Mouse (Mus musculus): ENCODE measurements around the gene Exoc3l4.

The Exoc3l4 gene

DNA sequence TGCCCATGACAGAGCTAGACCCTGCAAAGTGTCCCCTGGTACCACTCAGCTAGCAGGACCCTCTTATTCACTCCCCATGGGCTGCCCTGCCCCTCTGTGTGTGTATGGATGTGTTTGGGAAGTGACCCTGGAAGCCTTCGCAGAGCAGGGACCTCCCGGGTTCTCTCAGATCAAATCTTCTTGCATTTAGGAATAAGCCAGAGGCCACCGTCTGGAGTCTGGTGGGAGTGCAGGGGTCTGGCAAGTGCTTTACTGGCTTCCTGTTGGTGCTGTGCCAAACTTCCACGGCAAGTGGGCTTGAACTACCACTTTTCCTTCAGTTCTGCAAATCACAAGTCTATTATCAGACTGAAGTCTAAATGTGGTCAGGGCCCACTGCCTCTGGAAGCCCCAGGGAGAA, 37.2 kb downstream of the Exoc3l4 start:
- DNase-seq, result no peak

DNA sequence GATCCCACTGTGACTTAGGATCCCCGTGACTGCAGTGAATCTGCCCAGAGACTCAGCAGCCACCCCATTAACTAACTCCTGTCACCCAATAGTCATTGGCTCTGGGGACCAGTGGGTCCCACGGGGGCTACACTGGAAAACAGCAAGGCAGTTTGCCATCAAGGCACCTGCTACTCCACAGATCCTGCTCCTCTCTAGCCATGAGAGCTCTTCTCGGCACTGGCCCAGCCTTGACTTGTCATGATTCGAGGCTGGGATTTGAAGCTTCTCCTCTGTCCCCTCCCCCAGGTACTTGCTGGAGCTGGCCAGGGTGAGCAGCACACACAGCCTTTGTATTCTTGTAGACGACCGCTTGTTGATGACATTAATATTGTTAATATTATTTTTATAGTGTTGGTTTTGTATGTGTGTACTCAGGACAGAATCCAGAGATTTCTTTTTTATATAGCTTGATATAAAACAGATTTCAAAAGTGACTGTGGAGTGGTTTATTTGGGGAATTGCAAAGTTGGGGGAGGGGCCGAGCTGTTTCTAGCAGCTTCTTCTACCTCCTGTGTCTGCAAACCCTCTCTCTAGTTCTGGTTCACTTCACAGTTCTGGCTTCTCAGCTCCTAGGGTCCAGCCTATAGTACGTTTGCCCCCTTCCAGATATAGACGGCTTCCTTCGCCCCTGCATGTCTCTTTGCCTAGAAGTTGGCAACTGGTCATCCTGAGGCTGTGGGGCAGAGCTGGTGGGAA, 37.9 kb downstream of the Exoc3l4 start:
- no peak for DNase-seq

DNA sequence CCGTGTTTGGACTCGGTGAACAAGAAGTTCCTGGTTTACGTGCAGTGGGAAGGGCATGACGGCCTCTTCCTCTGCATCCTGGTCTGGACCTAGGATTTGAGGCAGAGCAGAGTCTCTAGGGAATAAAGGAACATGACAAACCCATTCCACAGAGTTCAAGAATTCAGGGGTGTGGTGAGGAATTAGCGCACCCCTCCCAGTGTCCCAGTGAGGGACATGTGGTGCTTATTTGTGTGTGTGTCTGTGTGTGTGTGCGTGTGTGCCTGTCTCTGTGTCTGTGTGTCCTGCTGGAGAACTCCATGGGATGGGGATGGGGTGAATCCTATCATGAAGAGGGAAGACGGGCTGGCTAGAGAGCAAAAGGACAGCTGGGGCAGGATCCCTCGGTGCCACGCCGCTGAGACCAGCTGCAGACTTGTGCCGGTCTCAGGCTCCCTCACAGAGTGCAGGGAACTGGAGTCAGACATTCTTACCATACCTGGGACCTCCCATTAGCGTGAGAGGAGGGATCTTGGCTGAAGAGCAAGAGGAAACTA, 38.6 kb downstream of the Exoc3l4 start:
- no peak for DNase-seq

DNA sequence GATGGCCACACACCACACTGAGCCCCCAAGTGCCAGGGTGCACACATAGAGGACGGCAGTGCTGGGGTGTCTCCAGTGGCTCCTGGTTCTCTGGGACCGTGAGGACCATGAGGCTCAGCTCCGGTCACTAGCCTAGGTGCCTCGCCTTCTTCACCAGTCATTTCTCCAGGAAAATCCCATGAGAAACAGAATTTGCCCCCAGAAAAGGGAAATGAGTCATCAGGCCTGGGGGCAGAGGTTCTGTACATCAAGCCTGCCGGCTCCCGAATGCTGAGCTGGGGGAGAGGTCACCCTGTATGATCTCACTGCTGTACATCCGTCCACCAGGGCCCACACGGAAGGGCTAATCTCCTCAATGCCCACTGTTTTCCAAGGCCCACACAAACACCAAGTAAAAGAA, 39.0 kb downstream of the Exoc3l4 start:
- no peak for DNase-seq

DNA sequence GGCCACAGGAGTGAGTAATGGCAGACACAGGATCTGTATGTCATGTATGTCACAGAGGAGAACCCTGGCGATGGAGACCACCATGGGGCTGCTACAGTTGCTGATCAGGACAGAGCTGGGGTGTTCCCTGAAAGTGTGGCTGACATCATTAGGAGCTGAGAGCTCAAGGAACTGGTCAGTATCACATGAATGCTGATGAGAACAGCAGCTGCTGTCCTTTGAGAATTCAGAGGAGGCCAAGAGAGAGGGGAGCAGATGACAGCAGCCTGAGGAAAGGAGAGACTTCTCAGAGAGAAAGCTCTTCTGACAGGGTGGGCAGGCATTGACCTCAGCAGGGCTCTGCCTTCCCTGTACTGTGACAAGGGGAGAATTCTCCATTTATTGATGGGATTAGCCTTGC, 40.9 kb downstream of the Exoc3l4 start:
- DNase-seq, result no peak

DNA sequence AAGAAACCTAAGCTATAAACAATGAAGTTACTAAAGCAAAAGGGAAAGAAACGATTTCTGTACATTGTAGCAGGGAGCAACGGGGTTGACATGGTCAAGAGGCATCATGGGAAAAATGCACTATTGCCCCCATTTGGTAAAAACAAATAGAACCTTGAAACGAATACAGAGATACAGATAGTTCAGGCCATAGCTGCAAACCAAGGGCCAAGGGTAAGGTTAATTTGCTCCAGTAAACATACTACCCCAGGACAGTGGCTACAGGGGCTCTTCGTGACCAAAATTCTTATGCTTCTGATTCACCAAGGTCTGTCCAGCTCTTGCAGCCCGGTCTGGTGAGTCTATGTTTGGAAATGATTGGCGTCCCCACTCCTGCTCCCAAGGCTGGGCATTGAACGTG, 46.8 kb downstream of the Exoc3l4 start:
- DNase-seq, result no peak

DNA sequence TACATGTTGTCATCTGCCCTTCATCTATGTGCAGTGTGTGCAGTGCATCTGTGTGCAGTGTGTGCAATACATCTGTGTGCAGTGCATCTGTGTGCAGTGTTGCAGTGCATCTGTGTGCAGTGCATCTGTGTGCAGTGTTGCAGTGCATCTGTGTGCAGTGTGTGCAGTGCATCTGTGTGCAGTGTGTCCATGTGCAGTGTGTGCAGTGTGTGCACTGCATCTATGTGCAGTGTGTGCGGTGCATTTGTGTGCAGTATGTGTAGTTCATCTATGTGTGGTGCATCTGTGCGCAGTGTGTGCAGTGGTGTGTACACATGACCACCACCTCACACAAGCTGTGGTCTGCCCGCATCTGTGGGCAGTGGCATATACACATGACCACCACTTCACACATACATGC, 49.6 kb downstream of the Exoc3l4 start:
- no peak for DNase-seq

DNA sequence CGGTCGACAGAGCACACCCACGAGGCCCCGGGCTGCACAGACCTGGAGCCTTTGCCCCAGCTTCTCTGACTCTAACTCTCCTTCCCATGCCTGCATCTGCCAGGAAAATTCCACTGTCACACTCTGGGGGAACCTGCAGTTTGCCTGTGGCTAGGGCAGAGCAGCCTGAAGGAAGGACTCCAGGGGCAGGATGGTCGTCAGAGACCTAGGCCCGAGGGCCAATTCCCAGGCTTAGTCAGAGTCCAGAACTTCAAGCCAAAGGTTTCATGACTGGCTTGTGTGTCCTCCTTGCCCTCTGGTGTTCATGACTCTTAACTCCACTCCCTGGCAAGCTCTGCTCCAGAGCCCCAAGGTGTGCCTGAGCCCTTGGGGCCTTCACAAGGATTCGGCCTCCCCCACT, 51.4 kb downstream of the Exoc3l4 start:
- no peak for DNase-seq

DNA sequence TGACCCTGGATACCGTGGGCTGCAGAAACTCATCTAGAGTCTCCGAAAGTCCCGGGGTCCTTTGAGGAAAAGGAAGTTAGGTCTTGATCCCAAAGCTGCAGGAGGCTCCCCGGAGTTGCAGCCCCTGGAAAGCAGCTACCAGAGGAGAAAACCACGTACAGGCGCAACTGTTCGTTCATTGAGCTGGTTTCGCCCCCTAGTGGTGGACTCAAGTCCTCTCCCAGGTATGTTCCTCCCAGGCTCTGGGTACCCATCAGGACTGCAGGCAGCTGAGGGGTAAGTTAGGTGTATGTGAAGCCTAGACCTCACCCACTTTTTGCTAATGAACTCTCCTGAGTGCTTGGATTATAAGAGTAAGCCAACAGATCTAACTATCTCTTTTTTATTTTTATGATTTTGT, 52.7 kb downstream of the Exoc3l4 start:
- DNase-seq, result peak; percentile 71

DNA sequence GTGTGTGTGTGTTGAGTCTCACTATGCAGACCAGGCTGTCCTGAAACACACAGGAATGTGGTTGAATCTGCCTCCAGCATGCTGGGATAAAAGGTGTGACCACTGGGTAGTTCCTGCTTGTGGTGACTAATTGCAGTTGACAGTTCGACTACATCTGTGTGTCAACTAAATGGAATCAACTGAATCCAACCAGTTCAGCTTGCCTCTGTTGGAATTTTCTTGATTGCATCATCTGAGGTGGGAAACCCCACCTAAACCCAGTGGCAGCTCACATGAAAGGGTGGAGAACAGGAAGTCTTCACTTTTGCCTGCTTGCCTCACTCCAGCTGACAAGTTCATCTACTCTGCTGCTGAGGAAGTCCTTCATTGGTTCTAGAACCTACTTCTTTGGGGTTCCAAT, 54.3 kb downstream of the Exoc3l4 start:
- no peak for DNase-seq

DNA sequence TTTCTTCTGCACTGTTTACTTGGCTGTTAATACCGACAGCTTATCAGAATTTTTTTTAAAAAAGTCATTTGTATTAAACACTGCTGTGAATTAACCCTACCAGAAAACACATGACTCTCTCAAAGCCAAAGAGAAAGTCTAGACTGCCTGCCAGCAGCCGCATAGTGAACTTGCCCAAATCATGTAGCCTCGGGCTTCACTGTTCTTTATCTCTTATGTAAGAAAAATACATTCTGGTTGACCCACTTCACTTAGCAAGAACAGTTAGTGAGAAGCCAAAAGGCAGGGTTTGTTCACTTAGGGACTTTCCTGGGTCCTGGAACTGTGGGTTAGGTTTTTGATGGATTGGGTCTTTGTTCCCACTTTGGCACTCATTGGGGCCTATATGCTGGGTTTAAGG, 54.9 kb downstream of the Exoc3l4 start:
- no peak for DNase-seq

DNA sequence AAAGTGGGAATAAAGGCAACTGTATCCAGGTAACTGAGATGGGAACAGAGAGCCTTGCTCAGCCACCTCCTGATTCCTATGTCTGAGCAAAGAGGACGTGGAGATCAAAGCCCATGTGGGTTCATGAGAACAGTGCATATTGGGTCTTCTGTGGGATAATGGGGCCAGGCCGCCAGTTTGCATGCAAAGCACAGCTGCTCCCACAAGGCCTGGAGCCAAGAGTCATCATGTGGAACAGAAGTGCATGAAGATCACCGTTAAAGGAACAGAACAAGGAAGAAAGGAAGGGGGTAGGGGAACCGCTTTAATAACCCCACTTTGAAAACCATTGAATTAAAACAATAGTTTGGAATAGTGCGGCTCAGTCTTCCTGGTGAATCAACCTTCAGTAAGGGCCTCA, 56.1 kb downstream of the Exoc3l4 start:
- no peak for DNase-seq

DNA sequence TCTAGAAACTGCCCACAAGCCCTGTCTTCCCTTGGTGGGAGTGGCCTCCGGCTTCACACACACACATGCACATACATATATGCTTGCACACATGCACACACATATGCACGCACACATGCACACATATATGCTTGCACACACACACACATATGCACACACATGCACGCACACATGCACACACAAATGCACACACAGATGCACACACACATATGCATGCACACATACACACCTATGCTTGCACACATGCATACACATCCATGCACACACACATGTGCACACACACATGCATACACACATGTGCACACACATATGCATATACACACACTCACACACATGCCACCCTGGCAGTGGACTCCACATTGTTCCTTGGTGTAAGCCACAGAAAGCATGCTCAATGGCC, 57.6 kb downstream of the Exoc3l4 start:
- no peak for DNase-seq

DNA sequence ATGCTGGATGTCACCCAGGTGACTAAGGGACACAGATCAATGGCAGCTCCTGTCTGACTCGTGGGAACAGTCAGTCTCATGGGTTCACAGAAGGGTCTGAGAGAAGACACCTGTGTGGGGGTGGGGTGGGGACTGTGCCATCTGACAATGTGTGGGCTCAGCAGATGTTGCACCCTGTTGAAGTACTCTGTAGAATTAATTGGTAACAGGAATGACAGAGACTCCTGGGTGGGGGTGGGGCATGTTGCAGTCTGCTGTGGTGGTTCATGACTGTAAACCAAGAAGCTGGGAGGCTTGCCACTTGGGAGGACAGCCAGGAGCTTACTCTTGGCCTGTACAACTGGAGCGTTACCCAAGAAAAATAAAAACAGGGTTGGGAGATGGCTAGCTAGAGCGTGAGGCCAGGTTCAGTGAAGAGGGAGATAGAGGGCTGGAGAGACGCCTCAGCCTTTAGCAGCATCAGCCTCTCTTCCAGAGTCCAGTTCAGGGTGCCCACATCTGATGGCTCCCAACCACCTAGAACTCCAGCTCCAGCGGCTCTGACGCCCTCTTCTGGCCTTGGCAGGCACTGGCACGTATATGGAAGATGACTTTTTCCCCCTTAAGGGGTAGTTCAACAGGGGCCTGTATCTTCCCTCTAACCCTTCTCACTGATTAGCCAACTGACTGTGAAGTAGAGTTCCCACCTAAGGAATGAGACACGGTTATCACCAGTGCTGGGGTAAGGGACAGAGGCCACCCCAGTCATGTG, 58.3 kb downstream of the Exoc3l4 start:
- DNase-seq, result no peak

DNA sequence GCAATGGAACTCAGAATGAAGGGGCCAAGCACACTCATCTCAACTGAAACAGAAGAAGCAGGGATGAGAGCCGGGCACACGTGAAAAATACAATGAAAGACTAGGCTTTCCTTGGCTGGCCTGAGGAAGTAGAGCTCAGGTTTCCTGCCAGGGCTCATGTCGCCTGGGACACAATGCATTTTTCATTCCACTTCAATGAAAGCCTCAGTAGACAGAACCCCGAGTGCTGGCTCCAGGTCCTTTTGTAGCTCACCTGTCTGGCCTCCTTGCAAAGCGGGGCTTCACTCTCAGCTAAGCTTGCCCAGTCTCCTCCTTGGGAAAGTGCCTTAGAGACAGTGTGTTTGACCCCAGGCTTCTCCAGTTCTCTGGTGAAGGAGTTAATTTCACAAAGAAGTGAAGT, 62.1 kb downstream of the Exoc3l4 start:
- no peak for DNase-seq

DNA sequence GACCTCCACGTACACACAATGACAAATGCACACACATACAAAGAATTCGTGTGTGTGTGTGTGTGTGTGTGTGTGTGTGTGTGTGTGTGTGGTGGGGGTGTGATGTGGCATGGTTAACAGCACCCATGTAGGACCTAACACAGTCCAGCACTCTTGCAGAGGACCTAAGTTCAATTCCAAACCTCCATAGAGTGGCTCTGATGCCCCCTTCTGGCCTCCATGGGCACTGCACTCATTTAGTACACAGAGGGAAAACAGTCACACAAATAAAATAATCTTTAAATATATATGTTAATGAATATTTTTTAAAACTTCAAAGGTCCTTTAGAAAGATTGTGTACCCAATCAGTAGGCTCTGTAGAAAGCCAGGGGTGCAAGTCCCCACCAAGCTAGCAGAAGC, 63.1 kb downstream of the Exoc3l4 start:
- no peak for DNase-seq
